Mouse (Mus musculus) NIH3T3 (cell line): ENCODE data around the gene Ppbp.
A peak's percentile ranks its signal among the peaks of the same experiment; 100 is the strongest.
"Not testable (repeated sequence)": the region's sequence is repeated elsewhere in the genome, so short reads cannot be mapped to it uniquely, and the experiment has no call there.

Experiments used
- DNase-seq: peaks from one replicate; pipeline ENCODE4 v3.0.0-alpha.2; 2012; ENCODE audit warnings: low read depth

Gene Ppbp

DNA sequence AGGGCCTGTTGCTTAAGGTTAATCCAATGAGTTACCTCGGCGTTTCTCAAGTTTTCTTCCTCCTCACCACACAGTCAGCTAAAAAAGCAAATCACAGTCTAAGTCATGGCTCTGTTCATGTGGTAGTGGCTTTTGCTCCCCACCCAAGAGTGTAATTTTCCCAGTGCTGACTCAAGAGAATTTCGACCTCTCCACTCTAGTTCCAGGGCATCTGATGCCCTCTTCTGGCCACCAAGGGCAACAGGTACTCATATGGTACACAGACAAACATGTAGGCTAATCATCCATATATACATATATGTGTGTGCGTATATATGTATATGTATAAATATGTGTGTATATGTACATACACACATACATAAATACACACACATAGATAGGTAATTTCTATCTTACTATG is 19.8 kb downstream of the Ppbp start:
- peak; percentile 44 for DNase-seq

DNA sequence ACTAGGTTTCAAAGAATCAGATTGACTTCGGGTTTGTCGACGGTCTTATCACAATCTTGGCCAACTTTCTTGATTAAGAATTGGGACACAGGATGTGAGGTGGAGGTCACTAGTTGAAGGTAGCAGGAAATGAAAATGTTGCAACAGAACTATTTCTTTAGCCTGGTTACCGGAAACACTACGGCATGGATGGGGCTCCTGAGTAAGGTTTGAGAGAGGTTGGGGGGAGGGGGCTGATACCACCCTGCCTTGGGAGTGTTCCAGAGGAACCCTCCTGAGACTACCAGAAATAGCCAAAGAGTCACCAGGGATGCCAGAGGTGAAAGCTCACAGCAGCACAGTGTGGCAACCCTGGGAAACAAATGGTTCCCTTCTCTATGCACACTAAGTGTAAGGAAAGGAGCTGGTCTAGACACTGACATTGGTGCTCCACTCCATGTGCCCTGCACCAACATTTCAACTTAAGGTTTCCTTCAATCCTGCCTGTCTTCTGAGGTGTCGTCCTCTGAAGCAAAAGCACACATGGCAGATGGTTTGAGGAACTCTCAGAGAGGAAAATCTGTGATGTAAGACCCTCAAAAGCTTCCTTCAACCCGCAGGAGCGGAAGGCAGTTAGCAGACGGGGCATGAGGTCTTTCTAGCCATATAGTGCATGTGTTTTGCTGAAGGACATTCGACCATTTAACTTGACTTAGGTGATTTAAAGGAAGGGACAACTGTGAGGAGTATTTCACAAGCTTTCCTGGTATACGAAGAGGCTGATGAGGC is 21.2 kb downstream of the Ppbp start:
- DNase-seq: no peak

DNA sequence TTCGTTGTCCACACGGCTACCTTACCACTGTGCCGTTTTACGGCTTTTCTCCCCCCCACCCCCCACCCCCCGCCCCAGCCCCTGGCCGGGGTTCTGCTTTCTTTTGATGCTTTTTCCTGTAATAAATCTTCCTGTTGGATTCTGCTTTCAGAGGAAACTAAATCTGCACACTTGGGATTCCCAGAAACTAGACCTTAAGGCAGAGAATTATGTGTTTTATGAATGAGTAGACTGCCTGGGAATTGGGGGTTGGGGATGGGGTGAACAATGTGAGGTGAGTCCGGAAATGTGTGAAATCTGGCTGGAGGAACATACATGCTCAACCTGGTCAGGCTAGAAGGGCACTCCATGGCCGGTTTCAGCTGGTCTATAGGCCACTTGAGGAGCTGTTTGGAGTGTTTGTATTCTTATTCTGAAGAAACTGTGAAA is 21.8 kb downstream of the Ppbp start:
- no peak for DNase-seq

DNA sequence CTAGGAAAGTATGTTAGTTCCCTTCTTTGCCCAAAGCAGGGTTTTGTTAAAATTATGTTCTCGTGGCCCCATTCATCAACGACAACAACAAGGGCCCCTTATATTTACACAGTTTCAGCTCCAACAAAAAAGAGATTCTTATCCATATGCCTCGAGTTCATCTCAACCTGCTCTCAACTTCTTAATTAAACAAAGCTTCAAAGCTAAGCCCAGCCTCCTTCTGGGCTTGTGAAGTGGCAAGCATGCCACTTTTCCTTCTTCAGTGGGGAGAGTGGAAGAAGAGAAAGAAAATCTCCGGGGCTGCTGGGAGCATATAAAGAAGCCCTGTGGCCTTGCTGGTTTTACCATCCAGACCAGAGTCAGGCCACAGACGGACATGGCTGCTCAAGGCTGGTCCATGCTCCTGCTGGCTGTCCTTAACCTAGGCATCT is 25.9 kb downstream of the Ppbp start, which contains the start of gene Cxcl15:
Cxcl15 (plus strand) TSS at position 340 of the 431 bp plus-strand sequence.
- no peak for DNase-seq

DNA sequence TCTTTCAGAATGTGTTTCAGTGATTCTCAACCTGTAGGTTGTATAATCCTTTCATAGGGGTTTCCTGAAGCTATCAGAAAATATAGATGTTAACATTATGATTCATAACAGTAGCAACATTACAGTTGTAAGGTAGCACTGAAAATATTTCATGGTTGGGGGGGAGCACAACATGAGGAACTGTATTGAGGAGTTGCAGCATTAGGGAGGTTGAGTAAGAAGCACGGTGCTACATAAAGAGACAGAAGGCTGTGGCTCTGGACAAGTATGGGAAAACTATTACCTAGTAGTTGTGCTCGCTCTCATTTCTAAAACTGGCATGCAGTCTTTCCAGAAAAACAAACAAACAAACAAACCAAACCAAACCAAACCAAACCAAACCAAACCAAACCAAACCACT is 27.1 kb downstream of the Ppbp start:
- DNase-seq: not testable (repeated sequence)

DNA sequence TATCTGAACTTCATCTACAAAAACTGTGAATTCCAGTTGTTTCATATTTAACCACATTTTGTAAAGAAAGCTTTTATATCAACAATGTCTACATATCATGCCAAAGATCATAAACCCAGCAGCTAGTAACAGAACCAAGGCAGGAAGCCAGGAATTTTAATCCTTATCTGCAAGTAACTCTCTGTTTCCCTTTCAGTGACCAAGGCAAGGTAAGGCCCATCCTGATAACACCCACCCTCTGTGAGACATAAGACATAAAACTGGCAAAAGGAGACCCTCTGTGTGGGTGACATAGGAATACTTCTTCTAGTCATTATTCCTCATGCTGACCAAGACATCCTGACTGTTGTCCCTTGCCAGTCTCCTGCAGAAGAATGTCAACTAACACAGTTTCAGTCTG is 36.3 kb downstream of the Ppbp start:
- DNase-seq: no peak

DNA sequence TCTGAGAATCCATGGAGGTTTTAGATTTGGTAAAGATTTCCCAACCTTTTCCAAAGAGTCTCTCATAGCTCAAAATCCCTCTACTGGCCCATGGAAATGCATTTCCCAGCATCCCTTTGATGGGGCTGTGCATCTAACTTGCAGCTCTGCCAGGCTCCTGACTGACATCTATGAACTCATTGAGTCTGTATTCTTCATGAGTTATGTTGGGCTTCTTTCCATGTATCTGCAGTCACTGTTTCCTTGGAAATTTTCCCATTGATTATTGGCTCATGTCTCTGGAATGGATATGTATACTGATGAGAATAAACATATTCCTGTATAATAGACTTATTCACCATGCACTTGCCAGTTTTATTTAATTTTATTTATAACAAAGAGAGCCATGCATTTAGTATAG is 37.7 kb downstream of the Ppbp start:
- DNase-seq: peak; percentile 70

DNA sequence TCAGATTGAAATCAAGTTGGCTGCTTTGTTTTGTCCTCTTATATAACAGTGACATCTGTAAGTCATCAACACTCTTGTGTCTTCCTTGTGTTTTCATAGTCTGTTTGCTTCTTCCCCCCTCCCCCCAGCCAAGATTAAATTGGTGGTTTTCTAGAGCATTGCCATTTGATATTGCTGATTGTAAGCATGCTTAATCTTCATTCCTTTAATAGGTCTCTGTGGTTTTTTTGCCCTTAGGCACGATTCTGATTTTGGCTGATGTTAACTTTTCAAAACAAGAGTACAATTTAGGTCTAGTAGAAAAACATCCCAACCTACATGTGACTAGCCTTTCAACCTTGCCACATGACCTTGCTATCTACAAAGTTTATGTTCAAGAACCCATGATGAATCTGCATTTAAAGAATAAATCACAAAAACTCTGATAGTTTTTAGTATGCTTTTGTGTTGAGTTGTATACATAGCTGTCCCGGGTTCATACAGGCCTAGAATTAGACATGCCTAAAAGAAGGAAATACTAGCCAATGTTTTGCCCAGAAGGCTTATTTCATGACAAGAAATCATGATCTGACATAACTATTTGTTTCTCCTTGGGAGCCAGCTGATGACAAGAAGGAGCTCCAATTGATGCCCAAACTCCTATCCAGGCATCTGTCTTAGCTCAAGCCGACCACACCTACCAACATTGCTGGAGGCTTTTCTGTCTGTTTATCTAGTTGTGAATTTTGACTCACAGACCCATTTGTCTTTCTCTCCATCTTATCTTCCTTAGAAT is 39.0 kb downstream of the Ppbp start:
- DNase-seq: peak; percentile 78
